Mouse (Mus musculus) heart, embryonic 14.5 days (tissue): Measurements from ENCODE around the gene Tbc1d2. TPM values are rescaled to one million over a fixed set of nuclear protein-coding genes. Genes with fewer than 3 reads are reported as not detected.
"Not testable (repeated sequence)": the region's sequence is repeated elsewhere in the genome, so short reads cannot be mapped to it uniquely, and the experiment has no call there.

Experiments used
- ATAC-seq: fragments of 200-750 bp; cut with Nextera tagmentation; 2 replicates; pipeline ENCODE4 v1.8.0; 2017; ENCODE audit warnings: low read depth, moderate TSS enrichment; ENCODE audit not compliant: insufficient number of reproducible peaks, insufficient read depth, low FRiP score
- H3K27ac ChIP-seq, 2 experiments: fragments of 200-500 bp in 1 of 2; fragments of 300-500 bp in 1 of 2; sonication (generic) in 1 of 2; replicated peaks in 1 of 2; 2 replicates each; pipeline ENCODE4 v1.5.1; 2012 to 2014; ENCODE audit warnings: low read depth in 2 of 2, low read length in 2 of 2, control low read depth in 1 of 2, mild to moderate bottlenecking in 1 of 2, mixed read lengths in 1 of 2; ENCODE audit not compliant: control insufficient read depth in 1 of 2, insufficient read depth in 1 of 2
- H3K27me3 ChIP-seq: fragments of 300-500 bp; sonication (generic); 2 replicates; pipeline ENCODE4 v1.6.1; 2014; ENCODE audit warnings: mild to moderate bottlenecking, low read length, control low read depth; ENCODE audit not compliant: control insufficient read depth, insufficient read depth
- H3K36me3 ChIP-seq: fragments of 300-500 bp; sonication (generic); 2 replicates; pipeline ENCODE4 v1.6.1; 2014; ENCODE audit warnings: mild to moderate bottlenecking, control low read depth, low read length, mixed read lengths; ENCODE audit not compliant: control insufficient read depth, insufficient read depth
- H3K4me1 ChIP-seq, 2 experiments: fragments of 200-500 bp in 1 of 2; fragments of 300-500 bp in 1 of 2; sonication (generic) in 1 of 2; 2 replicates each; pipeline ENCODE4 v1.6.1; 2012 to 2014; ENCODE audit warnings: low read length in 2 of 2, control low read depth in 1 of 2, mixed read lengths in 1 of 2; ENCODE audit not compliant: control insufficient read depth in 2 of 2, insufficient read depth in 2 of 2
- H3K4me2 ChIP-seq: fragments of 300-500 bp; sonication (generic); 2 replicates; pipeline ENCODE4 v1.6.1; 2014; ENCODE audit warnings: mild to moderate bottlenecking, low read length
- H3K4me3 ChIP-seq, 2 experiments: fragments of 200-500 bp in 1 of 2; fragments of 300-500 bp in 1 of 2; sonication (generic) in 1 of 2; 2 replicates each; pipeline ENCODE4 v1.5.1; 2012 to 2014; ENCODE audit warnings: low read length in 2 of 2, mild to moderate bottlenecking in 2 of 2, control low read depth in 1 of 2, low read depth in 1 of 2, moderate library complexity in 1 of 2; ENCODE audit not compliant: control insufficient read depth in 1 of 2, insufficient read depth in 1 of 2
- H3K9ac ChIP-seq: fragments of 300-500 bp; sonication (generic); 2 replicates; pipeline ENCODE4 v1.6.1; 2014; ENCODE audit warnings: mild to moderate bottlenecking, low read length
- H3K9me3 ChIP-seq: fragments of 300-500 bp; sonication (generic); 2 replicates; pipeline ENCODE4 v1.6.1; 2016; ENCODE audit warnings: low read length, control low read depth; ENCODE audit not compliant: control insufficient read depth
- WGBS: fragments of 180-500 bp; shearing (Covaris S2); extraction: QIAGEN DNeasy Blood & Tissue Kit; methylation state at CpG from one replicate; pipeline ENCODE4 v1.1.7; 2014; 5-methylcytosine and 5-hydroxymethylcytosine counted together
- polyA plus RNA-seq: library from polyadenylated mRNA; unstranded; fragments of >200 nt; fragmentation: Nextera tagmentation; extraction: Ambion mirVana; gene quantifications from 2 replicates; pipeline ENCODE4 v1.2.1, GENCODE M21; 2014

Gene Tbc1d2
- polyA plus RNA-seq, 1 experiment from 2014 or later: 0.26 TPM

- not testable (repeated sequence) for H3K27ac ChIP-seq, H3K4me2 ChIP-seq, H3K4me3 ChIP-seq, H3K9me3 ChIP-seq, H3K9ac ChIP-seq, H3K27me3 ChIP-seq, ATAC-seq, H3K4me1 ChIP-seq, H3K36me3 ChIP-seq
- WGBS: 92% methylated on average over 8 of the region's 8 CpGs
Measured at GRCm38 (mm10) chr4:46578796-46579346, 71.1 kb downstream of the Tbc1d2 start.

GRCm38 (mm10) chr4:46578228-46578627 lies 71.8 kb downstream of the Tbc1d2 start:
- Histone ChIP-seq H3K27me3 (no peaks in the 10 kb centered on the region), H3K4me3 (no peak overlapping the region), H3K4me2 (no peak overlapping the region), H3K27ac (no peak overlapping the region), H3K4me1 (no peaks in the 10 kb centered on the region), H3K9ac (no peak overlapping the region), H3K36me3 (no peaks in the 10 kb centered on the region), H3K9me3 (no peaks in the 10 kb centered on the region)
- no peak for ATAC-seq
- WGBS: 51% methylated on average over 1 of the region's 1 CpGs

- H3K4me2 ChIP-seq, H3K36me3 ChIP-seq, H3K9me3 ChIP-seq: not testable (repeated sequence)
Measured at GRCm38 (mm10) chr4:46575509-46576284, 74.3 kb downstream of the Tbc1d2 start.

GRCm38 (mm10) chr4:46574841-46575240 lies 75.2 kb downstream of the Tbc1d2 start:
- Histone ChIP-seq H3K4me2 (no peak overlapping the region), H3K27ac (no peak overlapping the region), H3K36me3 (no peaks in the 10 kb centered on the region), H3K9ac (no peak overlapping the region), H3K27me3 (no peaks in the 10 kb centered on the region), H3K4me1 (no peaks in the 10 kb centered on the region), H3K4me3 (no peak overlapping the region), H3K9me3 (no peaks in the 10 kb centered on the region)
- no peak for ATAC-seq
- 48% methylated on average over 10 of the region's 12 CpGs for WGBS

More at GRCm38 (mm10) chr4:46575509-46576284, 74.3 kb downstream of the Tbc1d2 start:
- not testable (repeated sequence) for H3K4me3 ChIP-seq, H3K9ac ChIP-seq, H3K27ac ChIP-seq, H3K27me3 ChIP-seq, ATAC-seq, H3K4me1 ChIP-seq
- WGBS: 79% methylated on average over 6 of the region's 10 CpGs

GRCm38 (mm10) chr4:46574024-46574753 lies 75.8 kb downstream of the Tbc1d2 start:
- no peaks in the 10 kb centered on the region for H3K9me3 ChIP-seq
- no peaks in the 10 kb centered on the region for H3K4me1 ChIP-seq
- WGBS: 35% methylated on average over 9 of the region's 9 CpGs
- no peak for ATAC-seq
- no peak overlapping the region for H3K4me2 ChIP-seq
- no peaks in the 10 kb centered on the region for H3K36me3 ChIP-seq
- H3K27me3 ChIP-seq: no peaks in the 10 kb centered on the region
- no peak overlapping the region for H3K9ac ChIP-seq
- no peak overlapping the region for H3K27ac ChIP-seq
- H3K4me3 ChIP-seq: no peak overlapping the region

- no peak overlapping the region for H3K9ac ChIP-seq
- no peak for ATAC-seq
- H3K27me3 ChIP-seq: no peaks in the 10 kb centered on the region
- WGBS: 74% methylated on average over 4 of the region's 4 CpGs
- no peaks in the 10 kb centered on the region for H3K4me1 ChIP-seq
- H3K36me3 ChIP-seq: no peaks in the 10 kb centered on the region
- no peak overlapping the region for H3K27ac ChIP-seq
- H3K9me3 ChIP-seq: no peaks in the 10 kb centered on the region
- H3K4me3 ChIP-seq: no peak overlapping the region
- H3K4me2 ChIP-seq: no peak overlapping the region
Measured at GRCm38 (mm10) chr4:46572616-46573015, 77.4 kb downstream of the Tbc1d2 start.

GRCm38 (mm10) chr4:46571744-46572143 lies 78.3 kb downstream of the Tbc1d2 start:
- Histone ChIP-seq H3K27me3 (no peaks in the 10 kb centered on the region), H3K27ac (no peak overlapping the region), H3K9ac (no peak overlapping the region), H3K9me3 (no peaks in the 10 kb centered on the region), H3K36me3 (no peaks in the 10 kb centered on the region), H3K4me1 (peaks cover 0 to 4% of the 10 kb centered on the region in 2 experiments; a peak in 1 of 4 replicates), H3K4me3 (no peak overlapping the region), H3K4me2 (no peak overlapping the region)
- ATAC-seq: no peak
- 85% methylated on average over 9 of the region's 9 CpGs for WGBS
